Mouse (Mus musculus) retina, adult 2 months (tissue): ENCODE measurements around the gene Vps37b.
A peak's percentile ranks its signal among the peaks of the same experiment; 100 is the strongest.

ENCODE experiments used
- DNase-seq: peaks from one replicate; pipeline ENCODE4 v3.0.0-alpha.2; 2012; ENCODE audit warnings: low read depth, low spot score

Vps37b gene

GRCm38 (mm10) chr5:124003375-124003774, 28.7 kb downstream of the Vps37b start:
- DNase-seq, result no peak

- DNase-seq, result no peak
Observed at GRCm38 (mm10) chr5:124002876-124003275, 29.2 kb downstream of the Vps37b start.

- DNase-seq, result no peak
Observed at GRCm38 (mm10) chr5:124001274-124001673, 30.8 kb downstream of the Vps37b start.

GRCm38 (mm10) chr5:124000824-124001223, 31.2 kb downstream of the Vps37b start:
- DNase-seq, result peak; percentile 78

- DNase-seq, result no peak
Observed at GRCm38 (mm10) chr5:123998370-123998769, 33.7 kb downstream of the Vps37b start.

- DNase-seq, result no peak
Observed at GRCm38 (mm10) chr5:123997811-123998210, 34.3 kb downstream of the Vps37b start.

GRCm38 (mm10) chr5:123997211-123997751, 34.8 kb downstream of the Vps37b start:
- DNase-seq, result no peak

- DNase-seq, result no peak
Observed at GRCm38 (mm10) chr5:123996695-123997094, 35.4 kb downstream of the Vps37b start.

GRCm38 (mm10) chr5:123996194-123996593, 35.9 kb downstream of the Vps37b start:
- no peak for DNase-seq

- no peak for DNase-seq
Observed at GRCm38 (mm10) chr5:123995388-123995787, 36.7 kb downstream of the Vps37b start.

- no peak for DNase-seq
Observed at GRCm38 (mm10) chr5:123994468-123994867, 37.6 kb downstream of the Vps37b start.

GRCm38 (mm10) chr5:123993263-123994036, 38.6 kb downstream of the Vps37b start:
- no peak for DNase-seq

GRCm38 (mm10) chr5:123992794-123993193, 39.3 kb downstream of the Vps37b start:
- DNase-seq, result peak; percentile 56

GRCm38 (mm10) chr5:123992193-123992637, 39.9 kb downstream of the Vps37b start:
- no peak for DNase-seq

- no peak for DNase-seq
Observed at GRCm38 (mm10) chr5:123991321-123991720, 40.7 kb downstream of the Vps37b start.

- DNase-seq, result no peak
Observed at GRCm38 (mm10) chr5:123989941-123990885, 41.9 kb downstream of the Vps37b start.

GRCm38 (mm10) chr5:123987511-123987910, 44.6 kb downstream of the Vps37b start:
- DNase-seq, result no peak

GRCm38 (mm10) chr5:123986925-123987324, 45.1 kb downstream of the Vps37b start:
- no peak for DNase-seq

GRCm38 (mm10) chr5:123985434-123985833, 46.6 kb downstream of the Vps37b start:
- DNase-seq, result no peak

- no peak for DNase-seq
Observed at GRCm38 (mm10) chr5:123982838-123983237, 49.2 kb downstream of the Vps37b start.

- DNase-seq, result no peak
Observed at GRCm38 (mm10) chr5:123981250-123981554, 50.9 kb downstream of the Vps37b start.

GRCm38 (mm10) chr5:123980521-123981249, 51.4 kb downstream of the Vps37b start:
- no peak for DNase-seq
